Mouse (Mus musculus): Measurements from ENCODE around the gene Myl7. TPM values are rescaled to one million over a fixed set of nuclear protein-coding genes. Genes with fewer than 3 reads are reported as not detected.
A peak's percentile ranks its signal among the peaks of the same experiment; 100 is the strongest.

Myl7 gene
- polyA plus RNA-seq, 1 experiment from 2014 or later = 5,941 TPM

DNA sequence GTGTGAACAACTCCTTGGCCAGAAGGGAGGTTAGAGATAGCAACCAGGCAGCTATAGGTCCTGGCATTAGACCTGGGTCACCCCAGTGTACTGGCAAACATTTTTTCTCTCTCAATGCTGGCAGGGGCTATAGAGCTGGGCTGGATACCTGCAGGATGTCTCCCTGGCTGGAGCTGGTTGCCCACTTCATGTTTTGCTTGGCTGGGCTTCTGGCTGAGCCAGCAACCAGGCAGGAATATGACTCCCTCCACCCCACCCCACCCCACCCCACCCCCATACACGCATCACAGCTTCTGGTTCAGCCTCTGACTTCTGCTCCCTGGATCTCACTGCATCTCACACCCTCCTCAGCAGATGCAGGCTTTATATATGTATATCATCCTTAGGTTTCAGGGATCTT, 46.3 kb downstream of the Myl7 start:
- Histone ChIP-seq H3K4me2 (no peak overlapping the region), H3K36me3 (no peaks in the 10 kb centered on the region), H3K9ac (peak overlapping the region; percentile 39; the same call in 1 of the 2 replicates), H3K4me1 (replicated peaks) (peaks cover 51% of the 10 kb centered on the region), H3K9me3 (replicated peaks) (0 out of 2 replicates have a peak, but pooled peaks cover 2% of the 10 kb centered on the region), H3K27me3 (replicated peaks) (no peaks in the 10 kb centered on the region), H3K27ac (ENCODE audit: poor library complexity, severe bottlenecking) (no peak overlapping the region), H3K4me3 (no peak overlapping the region)
- ATAC-seq (ENCODE audit: insufficient number of reproducible peaks, low FRiP score) = peak; percentile 47; the same call in 1 of the 2 replicates
- 24% methylated on average over 1 of the region's 1 CpGs for WGBS

- peaks cover 8% of the 10 kb centered on the region; the same call in 1 of the 2 replicates for H3K9me3 ChIP-seq (replicated peaks)
- peaks cover 48% of the 10 kb centered on the region for H3K4me1 ChIP-seq (replicated peaks)
- H3K4me2 ChIP-seq = no peak overlapping the region
- H3K27me3 ChIP-seq (replicated peaks) = no peaks in the 10 kb centered on the region
- peak overlapping the region; percentile 34; the same call in 1 of the 2 replicates for H3K27ac ChIP-seq (ENCODE audit: poor library complexity, severe bottlenecking)
- 44% methylated on average over 4 of the region's 4 CpGs for WGBS
- no peaks in the 10 kb centered on the region for H3K36me3 ChIP-seq
- ATAC-seq (ENCODE audit: insufficient number of reproducible peaks, low FRiP score) = 0 out of 2 replicates have a peak, but pooled peaks have one; percentile 10
- no peak overlapping the region for H3K9ac ChIP-seq
- H3K4me3 ChIP-seq = no peak overlapping the region
Observed at GRCm38 (mm10) chr11:5851021-5851736, 47.4 kb downstream of the Myl7 start.

DNA sequence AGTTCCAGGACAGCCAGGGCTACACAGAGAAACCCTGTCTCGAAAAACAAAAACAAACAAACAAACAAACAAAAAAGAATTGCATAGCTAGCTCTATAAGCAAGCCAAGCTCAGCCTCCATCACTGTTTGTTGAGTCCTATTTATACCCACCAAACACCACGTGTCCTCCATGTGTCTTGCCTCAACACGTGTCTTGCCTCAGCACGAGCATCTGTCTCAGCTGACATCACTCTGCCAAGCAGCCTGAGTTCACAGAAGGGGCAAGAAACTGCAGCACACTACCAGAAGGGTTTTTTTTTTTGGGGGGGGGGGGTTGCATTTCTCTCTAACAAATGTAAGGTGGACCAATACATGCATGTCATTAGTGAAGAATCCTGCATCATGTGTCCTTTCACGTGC, 48.1 kb downstream of the Myl7 start:
- H3K36me3 ChIP-seq = no peaks in the 10 kb centered on the region
- peaks cover 43% of the 10 kb centered on the region for H3K4me1 ChIP-seq (replicated peaks)
- H3K4me2 ChIP-seq = no peak overlapping the region
- H3K27me3 ChIP-seq (replicated peaks) = no peaks in the 10 kb centered on the region
- H3K9me3 ChIP-seq (replicated peaks) = peaks cover 8% of the 10 kb centered on the region; the same call in 1 of the 2 replicates
- no peak for ATAC-seq (ENCODE audit: insufficient number of reproducible peaks, low FRiP score)
- 56% methylated on average over 5 of the region's 5 CpGs for WGBS
- no peak overlapping the region for H3K27ac ChIP-seq (ENCODE audit: poor library complexity, severe bottlenecking)
- no peak overlapping the region for H3K4me3 ChIP-seq
- no peak overlapping the region for H3K9ac ChIP-seq

GRCm38 (mm10) chr11:5849316-5849715, 49.3 kb downstream of the Myl7 start:
- Histone ChIP-seq H3K27me3 (replicated peaks) (no peaks in the 10 kb centered on the region), H3K9me3 (replicated peaks) (peaks cover 10% of the 10 kb centered on the region; the same call in 1 of the 2 replicates), H3K36me3 (no peaks in the 10 kb centered on the region), H3K27ac (ENCODE audit: poor library complexity, severe bottlenecking) (no peak overlapping the region), H3K4me2 (no peak overlapping the region), H3K9ac (no peak overlapping the region), H3K4me3 (no peak overlapping the region), H3K4me1 (replicated peaks) (peaks cover 43% of the 10 kb centered on the region)
- no peak for ATAC-seq (ENCODE audit: insufficient number of reproducible peaks, low FRiP score)
- 69% methylated on average over 2 of the region's 2 CpGs for WGBS

GRCm38 (mm10) chr11:5848741-5849140, 49.8 kb downstream of the Myl7 start:
- Histone ChIP-seq H3K9ac (no peak overlapping the region), H3K27me3 (replicated peaks) (no peaks in the 10 kb centered on the region), H3K4me2 (no peak overlapping the region), H3K9me3 (replicated peaks) (peaks cover 13% of the 10 kb centered on the region; the same call in 1 of the 2 replicates), H3K4me1 (replicated peaks) (peaks cover 43% of the 10 kb centered on the region), H3K27ac (ENCODE audit: poor library complexity, severe bottlenecking) (no peak overlapping the region; the same call in 1 of the 2 replicates), H3K4me3 (no peak overlapping the region), H3K36me3 (no peaks in the 10 kb centered on the region)
- 55% methylated on average over 6 of the region's 6 CpGs for WGBS
- 0 out of 2 replicates have a peak, but pooled peaks have one; percentile 29 for ATAC-seq (ENCODE audit: insufficient number of reproducible peaks, low FRiP score)

DNA sequence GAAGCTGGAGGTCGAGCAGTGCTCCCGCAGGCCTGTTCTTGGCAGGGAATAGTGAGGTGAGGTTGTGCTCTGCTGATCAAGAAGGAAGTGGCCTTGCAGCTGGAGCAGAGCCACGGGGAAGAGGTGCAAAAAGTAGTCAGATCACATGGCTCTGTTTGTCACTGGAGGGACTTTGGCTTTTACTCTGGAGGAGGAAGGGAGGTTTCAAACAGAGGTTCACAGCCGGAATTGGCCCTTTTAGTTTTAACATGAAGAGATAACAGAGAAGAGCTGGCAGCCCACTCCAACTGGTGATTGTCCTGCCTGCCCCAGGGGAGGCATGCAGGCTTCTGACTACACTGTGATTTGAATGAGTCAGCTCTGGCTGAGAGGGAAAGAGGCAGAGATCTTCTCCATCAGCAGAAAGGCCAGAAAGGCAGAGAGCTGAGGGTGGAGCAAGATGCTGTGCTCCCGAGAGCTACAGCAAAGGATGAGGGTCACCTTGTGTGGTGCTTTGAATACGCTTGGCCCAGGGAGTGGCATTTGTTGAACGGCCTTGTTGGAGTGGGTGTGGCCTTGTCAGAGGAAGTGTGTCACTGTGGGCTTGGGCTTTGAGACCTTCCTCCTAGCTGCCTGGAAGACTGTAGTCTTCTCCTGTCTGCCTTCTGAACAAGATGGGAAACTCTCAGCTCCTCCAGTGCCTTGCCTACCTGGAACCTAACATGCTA, 51.8 kb downstream of the Myl7 start:
- Histone ChIP-seq H3K36me3 (no peaks in the 10 kb centered on the region), H3K4me1 (replicated peaks) (peaks cover 34% of the 10 kb centered on the region), H3K4me3 (no peak overlapping the region), H3K27me3 (replicated peaks) (no peaks in the 10 kb centered on the region), H3K9me3 (replicated peaks) (peaks cover 23% of the 10 kb centered on the region), H3K27ac (ENCODE audit: poor library complexity, severe bottlenecking) (peak overlapping the region; percentile 36), H3K9ac (no peak overlapping the region), H3K4me2 (no peak overlapping the region)
- WGBS = 42% methylated on average over 7 of the region's 7 CpGs
- ATAC-seq (ENCODE audit: insufficient number of reproducible peaks, low FRiP score) = no peak

Other genes starting within 250 kb of the Myl7 start
- 167 and 171 TPM in 2 replicates for gene Mrps24, start 183.1 kb downstream of the Myl7 start, polyA plus RNA-seq (2016; fragmentation: Nextera tagmentation; extraction: Ambion mirVana)
- gene Urgcp, start 136.4 kb downstream of the Myl7 start, polyA plus RNA-seq (2016; fragmentation: Nextera tagmentation; extraction: Ambion mirVana) = 32.2 and 33.8 TPM in 2 replicates
- gene Dbnl, start 110.3 kb downstream of the Myl7 start, polyA plus RNA-seq (2016; fragmentation: Nextera tagmentation; extraction: Ambion mirVana) = 87.0 and 88.0 TPM in 2 replicates
- 738 and 761 TPM in 2 replicates for gene Pgam2, start 95.0 kb downstream of the Myl7 start, polyA plus RNA-seq (2016; fragmentation: Nextera tagmentation; extraction: Ambion mirVana)
- 8.4 and 9.0 TPM in 2 replicates for gene Polm, start 60.8 kb downstream of the Myl7 start, polyA plus RNA-seq (2016; fragmentation: Nextera tagmentation; extraction: Ambion mirVana)
- gene Aebp1, start 36.8 kb downstream of the Myl7 start, polyA plus RNA-seq (2016; fragmentation: Nextera tagmentation; extraction: Ambion mirVana) = 31.8 and 34.7 TPM in 2 replicates
- 102 and 106 TPM in 2 replicates for gene Pold2, start 20.5 kb downstream of the Myl7 start, polyA plus RNA-seq (2016; fragmentation: Nextera tagmentation; extraction: Ambion mirVana)
- gene Gck, start 51.3 kb upstream of the Myl7 start, polyA plus RNA-seq (2016; fragmentation: Nextera tagmentation; extraction: Ambion mirVana) = 2.2 and 2.8 TPM in 2 replicates
- gene Ykt6, start 56.9 kb upstream of the Myl7 start, polyA plus RNA-seq (2016; fragmentation: Nextera tagmentation; extraction: Ambion mirVana) = 41.6 and 42.0 TPM in 2 replicates
- gene Camk2b, start 167.6 kb upstream of the Myl7 start, polyA plus RNA-seq (2016; fragmentation: Nextera tagmentation; extraction: Ambion mirVana) = 2.2 and 2.5 TPM in 2 replicates

Data from heart, embryonic 12.5 days (tissue).